Mouse (Mus musculus): ENCODE measurements at regions not wholly inside any gene's neighbourhood (a gene's known extent, or its start where the extent isn't known, plus 50 kb on each side); places are given as distances from the start of the nearest gene placed in this dataset.
"Not testable (repeated sequence)": the region's sequence is repeated elsewhere in the genome, so short reads cannot be mapped to it uniquely, and the experiment has no call there.

- no peak overlapping the region for H3K4me2 ChIP-seq (ENCODE audit: low read depth, low read length)
- H3K27ac ChIP-seq (replicated peaks; ENCODE audit: low read depth, low read length): no peak overlapping the region
- ATAC-seq (ENCODE audit: low read depth) (0 out of 2 replicates have a peak, but pooled peaks have one; percentile 22), DNase-seq (ENCODE audit: low spot score) (peak; percentile 53)
- H3K4me1 ChIP-seq (ENCODE audit: control insufficient read depth, insufficient read depth, low read length): no peaks in the 10 kb centered on the region
- WGBS: 57% methylated on average over 3 of the region's 3 CpGs
- H3K27me3 ChIP-seq (replicated peaks; ENCODE audit: control insufficient read depth, insufficient read depth, low read length): no peaks in the 10 kb centered on the region
- no peaks in the 10 kb centered on the region for H3K9me3 ChIP-seq (ENCODE audit: control insufficient read depth, low read length)
- H3K9ac ChIP-seq (ENCODE audit: low read depth, low read length): no peak overlapping the region
- H3K4me3 ChIP-seq (ENCODE audit: low read depth, low read length): no peak overlapping the region
- H3K36me3 ChIP-seq (ENCODE audit: control insufficient read depth, insufficient read depth, low read length): no peaks in the 10 kb centered on the region
Measured at GRCm38 (mm10) chr2:100918122-100918521, 706.4 kb upstream of the Rag2 start.

GRCm38 (mm10) chr2:100919537-100920212 lies 704.8 kb upstream of the Rag2 start:
- H3K4me3 ChIP-seq (ENCODE audit: low read depth, low read length): no peak overlapping the region
- H3K4me2 ChIP-seq (ENCODE audit: low read depth, low read length): no peak overlapping the region
- no peak for DNase-seq (ENCODE audit: low spot score)
- H3K27ac ChIP-seq (replicated peaks; ENCODE audit: low read depth, low read length): no peak overlapping the region
- H3K4me1 ChIP-seq (ENCODE audit: control insufficient read depth, insufficient read depth, low read length): no peaks in the 10 kb centered on the region
- H3K36me3 ChIP-seq (ENCODE audit: control insufficient read depth, insufficient read depth, low read length): no peaks in the 10 kb centered on the region
- ATAC-seq (ENCODE audit: low read depth): no peak
- H3K9ac ChIP-seq (ENCODE audit: low read depth, low read length): no peak overlapping the region
- no peaks in the 10 kb centered on the region for H3K9me3 ChIP-seq (ENCODE audit: control insufficient read depth, low read length)
- 78% methylated on average over 1 of the region's 1 CpGs for WGBS
- no peaks in the 10 kb centered on the region for H3K27me3 ChIP-seq (replicated peaks; ENCODE audit: control insufficient read depth, insufficient read depth, low read length)

- H3K27ac ChIP-seq (replicated peaks; ENCODE audit: low read depth, low read length); DNase-seq (ENCODE audit: low spot score); H3K36me3 ChIP-seq (ENCODE audit: control insufficient read depth, insufficient read depth, low read length); H3K4me1 ChIP-seq (ENCODE audit: control insufficient read depth, insufficient read depth, low read length); H3K9ac ChIP-seq (ENCODE audit: low read depth, low read length); H3K27me3 ChIP-seq (replicated peaks; ENCODE audit: control insufficient read depth, insufficient read depth, low read length); H3K4me3 ChIP-seq (ENCODE audit: low read depth, low read length); H3K9me3 ChIP-seq (ENCODE audit: control insufficient read depth, low read length); H3K4me2 ChIP-seq (ENCODE audit: low read depth, low read length); ATAC-seq (ENCODE audit: low read depth): not testable (repeated sequence)
- 44% methylated on average over 3 of the region's 3 CpGs for WGBS
Measured at GRCm38 (mm10) chr2:100948632-100949031, 675.9 kb upstream of the Rag2 start.

- Histone ChIP-seq H3K9me3 (ENCODE audit: control insufficient read depth, low read length) (no peaks in the 10 kb centered on the region), H3K4me1 (ENCODE audit: control insufficient read depth, insufficient read depth, low read length) (no peaks in the 10 kb centered on the region), H3K27ac (replicated peaks; ENCODE audit: low read depth, low read length) (no peak overlapping the region), H3K36me3 (ENCODE audit: control insufficient read depth, insufficient read depth, low read length) (no peaks in the 10 kb centered on the region), H3K4me3 (ENCODE audit: low read depth, low read length) (no peak overlapping the region), H3K27me3 (replicated peaks; ENCODE audit: control insufficient read depth, insufficient read depth, low read length) (no peaks in the 10 kb centered on the region), H3K9ac (ENCODE audit: low read depth, low read length) (no peak overlapping the region), H3K4me2 (ENCODE audit: low read depth, low read length) (no peak overlapping the region)
- DNase-seq (ENCODE audit: low spot score) (no peak), ATAC-seq (ENCODE audit: low read depth) (no peak)
- WGBS: 79% methylated on average over 1 of the region's 1 CpGs
Measured at GRCm38 (mm10) chr2:100959412-100959811, 665.1 kb upstream of the Rag2 start.

GRCm38 (mm10) chr2:100964584-100964983 lies 659.9 kb upstream of the Rag2 start:
- no peak overlapping the region for H3K27ac ChIP-seq (replicated peaks; ENCODE audit: low read depth, low read length)
- 77% methylated on average over 2 of the region's 2 CpGs for WGBS
- H3K36me3 ChIP-seq (ENCODE audit: control insufficient read depth, insufficient read depth, low read length): no peaks in the 10 kb centered on the region
- H3K4me1 ChIP-seq (ENCODE audit: control insufficient read depth, insufficient read depth, low read length): no peaks in the 10 kb centered on the region
- H3K4me2 ChIP-seq (ENCODE audit: low read depth, low read length): no peak overlapping the region
- H3K4me3 ChIP-seq (ENCODE audit: low read depth, low read length): no peak overlapping the region
- no peak overlapping the region for H3K9ac ChIP-seq (ENCODE audit: low read depth, low read length)
- no peaks in the 10 kb centered on the region for H3K27me3 ChIP-seq (replicated peaks; ENCODE audit: control insufficient read depth, insufficient read depth, low read length)
- DNase-seq (ENCODE audit: low spot score): no peak
- no peaks in the 10 kb centered on the region for H3K9me3 ChIP-seq (ENCODE audit: control insufficient read depth, low read length)
- ATAC-seq (ENCODE audit: low read depth): no peak

GRCm38 (mm10) chr2:100977202-100977601 lies 647.3 kb upstream of the Rag2 start:
- Histone ChIP-seq H3K9ac (ENCODE audit: low read depth, low read length) (no peak overlapping the region), H3K4me1 (ENCODE audit: control insufficient read depth, insufficient read depth, low read length) (no peaks in the 10 kb centered on the region), H3K36me3 (ENCODE audit: control insufficient read depth, insufficient read depth, low read length) (no peaks in the 10 kb centered on the region), H3K27ac (replicated peaks; ENCODE audit: low read depth, low read length) (no peak overlapping the region), H3K4me3 (ENCODE audit: low read depth, low read length) (no peak overlapping the region), H3K9me3 (ENCODE audit: control insufficient read depth, low read length) (no peaks in the 10 kb centered on the region), H3K27me3 (replicated peaks; ENCODE audit: control insufficient read depth, insufficient read depth, low read length) (no peaks in the 10 kb centered on the region), H3K4me2 (ENCODE audit: low read depth, low read length) (no peak overlapping the region)
- ATAC-seq (ENCODE audit: low read depth) (no peak), DNase-seq (ENCODE audit: low spot score) (no peak)

- 25% methylated on average over 1 of the region's 1 CpGs for WGBS
- no peak overlapping the region for H3K27ac ChIP-seq (replicated peaks; ENCODE audit: low read depth, low read length)
- no peaks in the 10 kb centered on the region for H3K36me3 ChIP-seq (ENCODE audit: control insufficient read depth, insufficient read depth, low read length)
Measured at GRCm38 (mm10) chr2:100982362-100982761, 642.2 kb upstream of the Rag2 start.

GRCm38 (mm10) chr2:101015353-101015752 lies 609.2 kb upstream of the Rag2 start:
- Histone ChIP-seq H3K4me1 (ENCODE audit: control insufficient read depth, insufficient read depth, low read length) (no peaks in the 10 kb centered on the region), H3K4me3 (ENCODE audit: low read depth, low read length) (no peak overlapping the region), H3K27ac (replicated peaks; ENCODE audit: low read depth, low read length) (no peak overlapping the region), H3K4me2 (ENCODE audit: low read depth, low read length) (no peak overlapping the region), H3K27me3 (replicated peaks; ENCODE audit: control insufficient read depth, insufficient read depth, low read length) (no peaks in the 10 kb centered on the region), H3K9ac (ENCODE audit: low read depth, low read length) (no peak overlapping the region), H3K9me3 (ENCODE audit: control insufficient read depth, low read length) (no peaks in the 10 kb centered on the region), H3K36me3 (ENCODE audit: control insufficient read depth, insufficient read depth, low read length) (no peaks in the 10 kb centered on the region)
- 87% methylated on average over 3 of the region's 3 CpGs for WGBS
- DNase-seq (ENCODE audit: low spot score) (no peak), ATAC-seq (ENCODE audit: low read depth) (no peak)

More at GRCm38 (mm10) chr2:100982362-100982761, 642.2 kb upstream of the Rag2 start:
- no peak for DNase-seq (ENCODE audit: low spot score)
- Histone ChIP-seq H3K4me2 (ENCODE audit: low read depth, low read length) (no peak overlapping the region), H3K27me3 (replicated peaks; ENCODE audit: control insufficient read depth, insufficient read depth, low read length) (no peaks in the 10 kb centered on the region), H3K9ac (ENCODE audit: low read depth, low read length) (no peak overlapping the region), H3K4me3 (ENCODE audit: low read depth, low read length) (no peak overlapping the region), H3K4me1 (ENCODE audit: control insufficient read depth, insufficient read depth, low read length) (no peaks in the 10 kb centered on the region), H3K9me3 (ENCODE audit: control insufficient read depth, low read length) (no peaks in the 10 kb centered on the region)
- no peak for ATAC-seq (ENCODE audit: low read depth)

- Histone ChIP-seq H3K9ac (ENCODE audit: low read depth, low read length) (no peak overlapping the region), H3K9me3 (ENCODE audit: control insufficient read depth, low read length) (no peaks in the 10 kb centered on the region), H3K4me3 (ENCODE audit: low read depth, low read length) (no peak overlapping the region), H3K27me3 (replicated peaks; ENCODE audit: control insufficient read depth, insufficient read depth, low read length) (no peaks in the 10 kb centered on the region), H3K4me2 (ENCODE audit: low read depth, low read length) (no peak overlapping the region), H3K27ac (replicated peaks; ENCODE audit: low read depth, low read length) (no peak overlapping the region), H3K4me1 (ENCODE audit: control insufficient read depth, insufficient read depth, low read length) (no peaks in the 10 kb centered on the region), H3K36me3 (ENCODE audit: control insufficient read depth, insufficient read depth, low read length) (no peaks in the 10 kb centered on the region)
- ATAC-seq (ENCODE audit: low read depth) (no peak), DNase-seq (ENCODE audit: low spot score) (no peak)
- 87% methylated on average over 2 of the region's 2 CpGs for WGBS
Measured at GRCm38 (mm10) chr2:101019384-101019783, 605.1 kb upstream of the Rag2 start.
